Mouse (Mus musculus) hematopoietic multipotent progenitor cell, adult 10-12 weeks (in vitro differentiated cells): Measurements from ENCODE around the gene Rbm31y. TPM values are rescaled to one million over a fixed set of nuclear protein-coding genes. Genes with fewer than 3 reads are reported as not detected.

ENCODE experiments used
- polyA plus RNA-seq: library from polyadenylated mRNA; stranded (reverse); fragments of >175 nt; gene quantifications from 2 replicates; pipeline ENCODE4 v1.2.3, GENCODE M21; 2012; ENCODE audit warnings: low replicate concordance

Rbm31y gene
- not detected in 2 replicates for polyA plus RNA-seq

DNA sequence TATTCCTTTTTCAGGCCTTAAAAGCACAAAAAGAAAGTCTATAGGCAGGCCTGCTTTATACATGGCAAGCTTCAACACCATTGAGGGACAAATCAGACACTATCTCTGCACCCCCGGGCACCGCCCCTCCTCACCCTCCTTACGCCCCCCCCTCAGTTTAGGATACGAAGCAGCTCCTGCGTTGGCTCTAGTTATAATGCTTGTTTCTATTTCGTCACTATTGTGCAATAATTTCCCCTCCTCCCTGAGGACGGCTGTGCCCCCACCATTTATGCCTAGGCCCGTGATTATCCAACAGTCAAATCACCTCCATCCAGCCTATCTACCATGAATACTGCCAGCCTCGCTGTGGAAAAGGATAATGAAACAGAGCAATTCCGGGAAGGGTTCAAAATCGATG, at the start of gene Rbm31y:
Rbm31y (plus strand) TSS at position 301 of the 400 bp plus-strand sequence.

